Mouse (Mus musculus) bone marrow, adult 2 months (tissue): ENCODE measurements around the gene Tmem92. TPM values are rescaled to one million over a fixed set of nuclear protein-coding genes. Genes with fewer than 3 reads are reported as not detected.
"Not testable (repeated sequence)": the region's sequence is repeated elsewhere in the genome, so short reads cannot be mapped to it uniquely, and the experiment has no call there.

Experiments used
- H3K27ac ChIP-seq: fragments of 200-500 bp; 2 replicates; pipeline ENCODE4 v1.5.1; 2012; ENCODE audit warnings: low read depth, mild to moderate bottlenecking, control low read depth, inconsistent platforms, low read length; ENCODE audit not compliant: control insufficient read depth, poor library complexity, insufficient read depth
- H3K4me1 ChIP-seq: fragments of 200-500 bp; 2 replicates; pipeline ENCODE4 v1.6.1; 2011; ENCODE audit warnings: low read length; ENCODE audit not compliant: control insufficient read depth, insufficient read depth
- H3K4me3 ChIP-seq: fragments of 200-500 bp; replicated peaks from 2 replicates; pipeline ENCODE3; 2011; ENCODE audit warnings: mild to moderate bottlenecking, low read depth, low read length, control low read depth; ENCODE audit not compliant: control insufficient read depth
- CTCF ChIP-seq: fragments of 200-500 bp; IDR thresholded peaks from 2 replicates; pipeline ENCODE4 v1.5.1; 2011; ENCODE audit warnings: low read length, control low read depth; ENCODE audit not compliant: control insufficient read depth, insufficient read depth
- POLR2A ChIP-seq: fragments of 200-500 bp; IDR thresholded peaks from 2 replicates; pipeline ENCODE4 v1.6.1; 2011; ENCODE audit warnings: low read depth, mild to moderate bottlenecking, control low read depth, low read length, borderline replicate concordance; ENCODE audit not compliant: control insufficient read depth
- WGBS: fragments of 180-500 bp; shearing (Covaris S2); methylation state at CpG from one replicate; pipeline ENCODE4 v1.1.7; 2018; 5-methylcytosine and 5-hydroxymethylcytosine counted together
- polyA plus RNA-seq: library from polyadenylated mRNA; stranded (reverse); fragments of >200 nt; gene quantifications from 2 replicates; pipeline ENCODE4 v1.2.4, GENCODE M21; 2011; ENCODE audit warnings: low replicate concordance; ENCODE audit not compliant: missing spikeins, insufficient read depth, insufficient read length

Gene Tmem92
- not detected in 2 replicates for polyA plus RNA-seq

DNA sequence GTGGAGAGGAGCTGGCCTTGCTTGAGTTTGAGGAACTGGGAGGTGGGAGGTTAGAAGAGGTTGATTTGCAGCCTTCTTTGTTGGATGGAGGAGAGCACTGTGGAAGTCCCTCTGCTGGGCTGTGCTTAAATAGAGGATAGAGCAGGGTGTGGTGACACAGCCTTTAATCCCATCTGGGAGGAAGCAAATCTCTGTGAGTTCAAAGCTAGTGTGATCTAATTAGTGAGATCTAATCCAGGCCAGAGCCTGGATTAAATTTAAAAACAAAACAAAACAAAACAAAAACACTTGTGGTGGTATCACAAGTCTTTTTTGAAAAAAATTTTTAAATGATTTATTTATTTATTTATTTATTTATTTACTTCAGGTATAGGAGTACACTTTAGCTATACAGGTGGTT, at the start of gene Tmem92:
TSS of gene Tmem92 (minus strand) at position 101 of the 400 bp plus-strand sequence.
- H3K27ac ChIP-seq: no peak within 1 kb of the TSS
- H3K4me3 ChIP-seq: no peak within 1 kb of the TSS
- no peak for TF ChIP-seq CTCF
- no peak for TF ChIP-seq POLR2A
- no peaks in the 10 kb centered on the region for H3K4me1 ChIP-seq

DNA sequence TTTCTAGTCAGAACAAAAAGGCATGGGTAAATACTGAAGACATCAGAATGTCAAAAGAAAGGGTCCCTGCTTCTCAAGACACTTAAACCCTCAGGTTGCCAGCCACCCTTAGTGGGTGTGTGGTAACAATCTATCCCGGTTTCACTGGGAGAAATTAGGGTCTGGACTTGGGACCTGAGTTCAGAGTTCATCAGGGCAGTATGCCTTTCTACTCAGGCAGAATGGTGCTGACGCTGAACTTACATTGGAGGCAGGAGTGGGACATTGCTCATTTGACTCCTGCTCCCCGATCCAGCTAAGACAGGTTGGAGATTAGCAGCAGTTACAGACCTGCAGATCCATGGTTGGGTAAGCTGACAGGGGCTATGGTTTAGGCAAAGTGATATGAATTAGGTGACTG, 46.5 kb upstream of the Tmem92 start:
- no peak overlapping the region for H3K27ac ChIP-seq
- WGBS: 68% methylated on average over 3 of the region's 3 CpGs
- H3K4me3 ChIP-seq: no peak overlapping the region
- no peaks in the 10 kb centered on the region for H3K4me1 ChIP-seq
- no peak for TF ChIP-seq CTCF
- no peak for TF ChIP-seq POLR2A

DNA sequence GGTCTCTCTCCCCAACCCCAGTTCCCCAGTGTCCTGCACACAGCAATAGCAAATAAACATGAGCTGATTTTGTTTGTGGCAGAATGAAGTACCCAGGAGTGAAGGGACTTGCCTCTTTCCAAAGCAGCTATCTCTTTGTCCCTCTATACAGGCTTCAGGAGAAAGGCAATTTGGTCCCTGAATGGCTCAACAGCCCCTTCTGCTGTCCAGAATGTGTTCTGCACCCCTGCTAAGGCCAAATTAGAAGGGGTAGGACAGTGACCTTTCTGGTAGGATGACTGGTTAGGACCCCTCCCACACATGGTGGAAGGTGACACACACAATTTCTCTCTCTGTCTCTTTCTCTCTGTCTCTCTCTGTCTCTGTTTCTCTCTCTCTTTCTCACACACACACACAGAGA, 36.9 kb upstream of the Tmem92 start:
- H3K4me3 ChIP-seq, H3K4me1 ChIP-seq, H3K27ac ChIP-seq: not testable (repeated sequence)

DNA sequence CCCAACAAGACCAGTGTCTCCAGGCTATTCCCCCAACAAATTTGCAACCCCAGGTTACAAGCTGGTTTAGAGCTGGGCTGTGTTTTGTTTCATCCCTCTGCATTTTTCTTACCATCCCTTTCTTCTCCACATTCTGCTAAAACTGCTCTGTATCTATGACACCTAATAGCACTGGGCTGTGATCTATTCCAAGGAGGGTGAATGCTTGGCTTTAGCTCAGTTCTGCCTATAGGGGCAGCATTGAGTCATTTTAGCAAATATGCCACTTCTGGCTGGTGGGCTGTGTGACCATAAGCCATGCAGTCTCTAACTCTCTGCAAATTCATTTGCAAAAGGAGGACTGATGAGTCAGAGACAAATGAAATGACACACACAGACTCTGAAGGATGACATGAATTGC, 36.4 kb upstream of the Tmem92 start:
- not testable (repeated sequence) for H3K4me1 ChIP-seq, H3K27ac ChIP-seq, H3K4me3 ChIP-seq

DNA sequence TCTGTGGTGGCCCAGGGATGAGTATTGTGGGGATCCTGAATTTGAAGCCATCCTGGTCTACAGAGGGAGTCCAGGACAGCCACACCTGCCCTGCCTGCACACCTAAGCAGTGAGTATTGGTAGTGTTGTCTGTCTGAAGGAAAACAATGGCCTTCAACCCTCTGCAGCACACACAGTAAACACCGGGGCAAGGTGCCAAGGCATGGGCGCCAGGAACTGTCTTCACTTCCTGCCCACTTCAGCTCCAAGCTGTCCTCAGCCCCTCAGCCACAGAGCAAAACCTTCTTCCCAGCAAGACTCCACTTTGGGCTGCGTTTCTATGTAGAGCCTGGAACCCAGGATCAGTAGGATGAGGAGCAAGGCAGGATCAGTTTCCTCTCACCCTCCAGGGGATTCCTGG, 29.0 kb upstream of the Tmem92 start:
- WGBS: 2% methylated on average over 3 of the region's 3 CpGs
- not testable (repeated sequence) for H3K4me3 ChIP-seq

DNA sequence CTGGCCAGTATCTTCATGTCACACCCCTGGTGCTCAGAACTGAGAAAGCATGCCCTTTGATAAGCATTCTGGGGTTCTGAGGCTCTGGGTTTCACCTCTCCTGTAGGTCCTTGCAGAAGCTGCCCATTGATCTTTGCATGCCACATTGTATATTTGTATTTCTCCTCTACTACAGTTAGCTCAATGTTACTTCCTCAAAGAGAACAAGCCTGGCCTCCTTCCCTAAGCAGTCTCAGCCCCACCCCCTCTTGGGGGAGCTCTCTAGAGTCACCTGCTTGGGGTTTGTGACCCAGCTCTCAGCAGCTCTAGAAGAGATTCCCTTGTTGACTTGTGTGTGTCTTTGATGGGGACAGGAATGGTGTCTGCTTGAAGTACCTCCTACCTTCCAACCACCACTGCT, 9.2 kb upstream of the Tmem92 start:
- TF ChIP-seq CTCF: no peak
- TF ChIP-seq POLR2A: no peak
- Histone ChIP-seq H3K4me1 (no peaks in the 10 kb centered on the region), H3K27ac (no peak overlapping the region), H3K4me3 (no peak overlapping the region)

More for the DNA sequence above, 29.0 kb upstream of the Tmem92 start:
- H3K27ac ChIP-seq, H3K4me1 ChIP-seq: not testable (repeated sequence)

DNA sequence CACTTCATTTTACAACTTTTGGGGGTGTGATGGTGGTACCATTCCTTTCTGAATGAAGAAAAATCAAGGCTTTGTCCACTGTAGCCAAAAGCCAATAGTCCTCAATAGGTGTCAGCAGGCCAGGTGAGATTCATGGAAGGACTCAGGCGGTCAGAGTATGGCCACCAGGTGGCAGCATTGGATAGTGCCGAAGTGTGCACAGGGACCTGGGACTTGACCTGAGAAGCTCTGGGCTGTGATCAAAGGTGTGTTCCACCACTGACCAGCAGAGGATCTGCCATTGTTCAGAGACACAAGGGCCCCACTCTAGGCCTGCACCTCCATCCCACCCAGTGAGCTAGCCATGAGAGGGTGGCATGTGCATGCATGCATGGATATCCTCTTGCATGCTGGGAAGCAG, 2.7 kb upstream of the Tmem92 start:
- H3K27ac ChIP-seq: no peak overlapping the region
- 8% methylated on average over 2 of the region's 2 CpGs for WGBS
- no peak for TF ChIP-seq POLR2A
- peak; percentile 77 for TF ChIP-seq CTCF
- H3K4me1 ChIP-seq: no peaks in the 10 kb centered on the region
- H3K4me3 ChIP-seq: no peak overlapping the region

DNA sequence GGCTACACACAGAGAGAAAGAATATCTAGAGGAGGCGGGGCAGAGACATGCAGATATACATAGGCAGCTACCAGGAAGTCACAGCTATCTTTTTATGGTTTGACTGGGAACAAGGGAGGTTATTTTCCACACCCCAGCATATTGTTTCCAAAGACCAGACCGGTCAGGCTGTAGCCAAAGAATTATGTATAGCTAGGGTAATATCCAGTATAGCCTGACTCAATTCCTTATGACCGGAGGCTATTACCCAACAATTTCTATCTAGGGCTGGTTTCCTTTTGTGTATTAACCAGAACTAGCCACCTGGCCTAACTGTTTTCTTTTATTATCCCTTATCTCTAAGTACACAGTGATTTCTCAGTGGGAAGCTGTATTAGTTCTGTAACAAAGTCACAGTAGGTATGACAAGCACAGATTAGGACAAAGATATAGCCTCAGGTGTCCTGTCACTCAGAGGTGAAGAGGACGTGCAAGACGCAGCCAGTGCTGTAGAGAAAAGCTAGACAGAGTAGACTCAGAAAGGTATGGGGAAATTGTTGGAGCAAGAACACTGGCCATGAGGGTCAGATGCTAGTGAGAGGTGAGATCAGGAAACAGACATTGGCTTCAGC, 7.5 kb downstream of the Tmem92 start:
- no peaks in the 10 kb centered on the region for H3K4me1 ChIP-seq
- H3K4me3 ChIP-seq: no peak overlapping the region
- no peak overlapping the region for H3K27ac ChIP-seq
- TF ChIP-seq POLR2A (no peak), CTCF (no peak)
- 79% methylated on average over 5 of the region's 5 CpGs for WGBS

DNA sequence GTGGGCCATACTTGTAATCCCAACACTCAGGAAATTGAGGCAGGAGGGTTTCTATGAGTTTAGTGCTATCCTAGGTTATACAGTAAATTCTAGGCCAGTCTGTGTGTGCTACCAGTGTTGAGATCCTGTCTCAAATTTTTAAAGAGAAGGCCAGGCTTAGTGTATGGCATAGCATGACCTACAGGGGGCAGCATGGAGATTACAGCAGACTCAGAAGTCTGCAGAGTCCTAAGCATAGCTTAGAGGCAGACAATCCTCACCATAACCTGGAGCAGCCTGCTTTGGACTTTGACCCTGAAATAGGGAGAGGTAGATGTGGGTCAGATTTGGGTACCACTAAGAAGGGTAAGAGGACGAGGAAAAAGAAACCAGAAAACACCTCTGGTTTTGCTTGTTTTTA, 8.7 kb downstream of the Tmem92 start:
- Histone ChIP-seq H3K4me1 (no peaks in the 10 kb centered on the region), H3K4me3 (no peak overlapping the region), H3K27ac (no peak overlapping the region)
- 66% methylated on average over 1 of the region's 1 CpGs for WGBS
- no peak for TF ChIP-seq CTCF
- no peak for TF ChIP-seq POLR2A

DNA sequence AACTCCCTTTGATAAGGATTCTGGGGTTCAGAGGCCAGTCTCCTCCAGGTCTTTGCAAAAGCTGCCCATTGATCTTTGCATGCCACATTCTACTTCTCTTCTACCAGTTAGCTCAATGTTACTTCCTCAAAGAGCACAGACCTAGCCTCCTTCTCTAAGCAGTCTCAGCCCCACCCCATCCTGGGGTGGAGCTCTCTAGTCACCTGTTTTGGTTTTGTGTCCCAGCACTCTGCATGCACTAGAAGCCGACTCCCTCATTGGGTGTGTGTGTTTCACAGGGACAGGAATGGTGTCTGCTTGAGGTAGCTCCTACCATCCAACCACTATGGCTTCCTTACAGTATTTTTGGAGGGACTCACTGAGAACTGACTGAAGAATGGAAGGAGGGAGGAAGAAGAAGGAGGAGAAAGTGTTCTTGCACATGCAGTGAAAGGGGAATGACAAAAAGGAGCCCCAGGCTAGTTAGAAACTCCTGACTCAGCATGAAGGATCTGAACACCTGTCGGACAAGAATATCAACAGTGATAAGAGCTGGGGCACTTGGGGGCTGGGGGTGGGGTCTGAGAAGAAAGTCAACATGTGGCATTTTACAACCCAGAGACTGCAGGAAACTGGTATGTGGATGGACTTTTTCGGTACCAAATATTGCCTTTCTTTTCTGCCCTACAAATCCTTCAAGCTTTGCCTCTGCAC, 10.0 kb downstream of the Tmem92 start:
- no peaks in the 10 kb centered on the region for H3K4me1 ChIP-seq
- no peak overlapping the region for H3K27ac ChIP-seq
- WGBS: 65% methylated on average over 3 of the region's 3 CpGs
- no peak for TF ChIP-seq CTCF
- no peak for TF ChIP-seq POLR2A
- no peak overlapping the region for H3K4me3 ChIP-seq
